Mouse (Mus musculus) lung, adult 2 months (tissue): ENCODE results near the gene Plekha6.

Source experiments
- CTCF ChIP-seq: fragments of 200-500 bp; IDR thresholded peaks from 2 replicates; pipeline ENCODE4 v1.5.1; 2011; ENCODE audit warnings: mild to moderate bottlenecking, low read length, control low read depth; ENCODE audit not compliant: insufficient read depth
- POLR2A ChIP-seq: fragments of 200-500 bp; IDR thresholded peaks from 2 replicates; pipeline ENCODE4 v1.6.1; 2011; ENCODE audit warnings: low read depth, mild to moderate bottlenecking, control low read depth, low read length, borderline replicate concordance; ENCODE audit errors: extremely low read depth

DNA sequence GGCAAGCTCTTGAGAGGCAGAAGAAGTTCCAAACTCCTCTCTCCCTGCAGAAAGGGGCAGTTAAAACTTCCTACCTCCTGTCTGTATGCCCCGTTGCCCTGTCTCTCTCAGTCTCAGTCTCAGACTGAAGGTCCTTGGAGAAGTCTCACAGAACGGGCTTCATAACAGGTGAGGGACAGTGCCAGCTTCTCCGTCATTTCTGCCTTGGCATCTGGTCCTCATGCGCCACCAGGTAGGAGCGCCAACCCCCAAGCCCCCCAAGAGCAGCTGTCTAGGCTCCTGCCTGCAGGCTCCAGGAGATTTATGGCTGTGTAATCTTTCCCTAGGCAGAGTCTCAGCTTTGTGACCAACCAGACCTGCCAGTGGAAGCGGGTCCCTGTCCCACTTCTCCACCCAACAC, 86.8 kb downstream of the Plekha6 start:
- TF ChIP-seq CTCF = no peak
- TF ChIP-seq POLR2A = no peak
